Mouse (Mus musculus): Measurements from ENCODE around the gene Eif4a2. TPM values are rescaled to one million over a fixed set of nuclear protein-coding genes. Genes with fewer than 3 reads are reported as not detected.
A peak's percentile ranks its signal among the peaks of the same experiment; 100 is the strongest.
"Not testable (repeated sequence)": the region's sequence is repeated elsewhere in the genome, so short reads cannot be mapped to it uniquely, and the experiment has no call there.

Eif4a2 gene
- polyA plus RNA-seq (2014; fragmentation: Nextera tagmentation; extraction: Ambion mirVana), result 210 and 232 TPM in 2 replicates

DNA sequence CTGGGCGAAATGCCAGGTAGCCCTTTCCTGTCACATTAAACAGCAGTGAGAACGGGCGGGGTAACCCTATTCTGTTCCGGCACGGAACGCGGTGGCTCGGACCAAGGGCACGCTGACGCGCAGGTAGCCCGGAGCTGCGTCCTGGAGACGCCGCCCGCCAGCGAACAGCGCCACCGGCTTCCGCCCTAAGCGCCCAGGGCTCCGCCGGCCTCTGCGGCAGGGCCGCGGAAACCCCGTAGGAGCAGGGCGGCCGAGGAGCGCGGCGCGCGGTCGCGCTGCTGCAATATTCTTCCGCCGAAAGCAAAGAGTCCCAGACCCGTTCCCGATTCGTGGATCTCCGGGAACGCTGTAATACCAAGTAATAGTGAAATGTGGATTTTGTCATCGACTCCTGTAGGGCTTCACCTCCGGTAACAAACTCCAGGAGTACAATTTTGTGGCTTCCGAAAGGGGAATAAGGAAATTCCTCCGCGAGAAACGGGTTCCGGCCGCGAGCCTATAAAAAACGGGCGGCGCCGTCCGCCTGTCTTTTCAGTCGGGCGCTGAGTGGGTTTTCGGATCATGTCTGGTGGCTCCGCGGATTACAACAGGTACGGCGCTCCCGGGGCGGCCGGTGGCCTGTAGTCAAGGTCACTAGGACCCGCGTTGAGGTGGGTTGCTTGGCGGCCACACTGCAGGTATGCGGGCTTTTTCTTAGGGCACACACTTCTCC is at the start of gene Eif4a2:
TSS of gene Eif4a2 (plus strand) at position 214 of the 712 bp plus-strand sequence.
- H3K27me3 ChIP-seq (ENCODE audit: control insufficient read depth, insufficient read depth, low read length), result no peaks in the 10 kb centered on the region
- H3K4me3 ChIP-seq (ENCODE audit: low read depth, low read length), result peak within 1 kb of the TSS; percentile 83
- H3K4me2 ChIP-seq, result peak within 1 kb of the TSS; percentile 80
- H3K9me3 ChIP-seq (ENCODE audit: control insufficient read depth, low read length), result no peaks in the 10 kb centered on the region
- peaks cover 21% of the 10 kb centered on the region for H3K36me3 ChIP-seq (ENCODE audit: control insufficient read depth, insufficient read depth, low read length)
- peak within 1 kb of the TSS; percentile 100 for H3K9ac ChIP-seq (ENCODE audit: low read length)
- under 1% methylated on average over 71 of the region's 71 CpGs for WGBS
- peak; percentile 100 for DNase-seq (ENCODE audit: low spot score, missing footprints)
- peaks cover 18% of the 10 kb centered on the region for H3K4me1 ChIP-seq (ENCODE audit: control insufficient read depth, insufficient read depth, low read length)
- ATAC-seq (ENCODE audit: low FRiP score), result peak; percentile 93
- peak within 1 kb of the TSS; percentile 92 for H3K27ac ChIP-seq (ENCODE audit: low read depth, low read length)

- H3K27ac ChIP-seq (ENCODE audit: low read depth, low read length); ATAC-seq (ENCODE audit: low FRiP score): not testable (repeated sequence)
These were observed 49.4 kb upstream of the Eif4a2 start, which contains the start of gene Kng1 for GRCm38 (mm10) chr16:23057668-23058447. TSS of gene Kng1 (plus strand) at chr16:23057865.

DNA sequence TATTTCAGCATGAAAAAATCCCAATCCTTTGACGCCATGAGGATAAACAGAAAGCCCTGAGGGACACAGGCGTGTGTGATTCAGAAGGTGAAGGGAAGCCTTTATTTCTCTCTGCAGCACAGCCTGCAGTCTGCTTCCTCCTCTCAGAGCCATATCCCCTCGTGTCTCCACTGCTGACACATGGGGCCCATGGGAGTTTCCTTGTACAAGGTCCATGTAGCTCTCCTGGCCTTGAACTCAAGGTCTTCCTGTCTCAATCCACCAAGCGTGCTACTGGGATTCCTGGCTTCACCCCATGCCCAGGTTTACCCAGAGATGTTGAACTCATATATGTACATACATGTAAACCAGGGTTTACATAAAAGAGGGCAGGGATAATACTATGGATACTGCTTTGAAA is 47.6 kb upstream of the Eif4a2 start:
- H3K4me3 ChIP-seq (ENCODE audit: low read depth, low read length); H3K36me3 ChIP-seq (ENCODE audit: control insufficient read depth, insufficient read depth, low read length); H3K27me3 ChIP-seq (ENCODE audit: control insufficient read depth, insufficient read depth, low read length); H3K4me2 ChIP-seq; H3K27ac ChIP-seq (ENCODE audit: low read depth, low read length); H3K9me3 ChIP-seq (ENCODE audit: control insufficient read depth, low read length); H3K4me1 ChIP-seq (ENCODE audit: control insufficient read depth, insufficient read depth, low read length); H3K9ac ChIP-seq (ENCODE audit: low read length); DNase-seq (ENCODE audit: low spot score, missing footprints); ATAC-seq (ENCODE audit: low FRiP score): not testable (repeated sequence)
- WGBS, result 67% methylated on average over 4 of the region's 4 CpGs

More at GRCm38 (mm10) chr16:23057668-23058447, 49.4 kb upstream of the Eif4a2 start, which contains the start of gene Kng1:
- not testable (repeated sequence) for H3K4me3 ChIP-seq (ENCODE audit: low read depth, low read length); H3K4me1 ChIP-seq (ENCODE audit: control insufficient read depth, insufficient read depth, low read length); H3K4me2 ChIP-seq; H3K36me3 ChIP-seq (ENCODE audit: control insufficient read depth, insufficient read depth, low read length); H3K9me3 ChIP-seq (ENCODE audit: control insufficient read depth, low read length); H3K9ac ChIP-seq (ENCODE audit: low read length); DNase-seq (ENCODE audit: low spot score, missing footprints); H3K27me3 ChIP-seq (ENCODE audit: control insufficient read depth, insufficient read depth, low read length)
- 84% methylated on average over 1 of the region's 1 CpGs for WGBS

- H3K27ac ChIP-seq (ENCODE audit: low read depth, low read length); H3K4me2 ChIP-seq; H3K36me3 ChIP-seq (ENCODE audit: control insufficient read depth, insufficient read depth, low read length); H3K9ac ChIP-seq (ENCODE audit: low read length); H3K9me3 ChIP-seq (ENCODE audit: control insufficient read depth, low read length); DNase-seq (ENCODE audit: low spot score, missing footprints); H3K27me3 ChIP-seq (ENCODE audit: control insufficient read depth, insufficient read depth, low read length); H3K4me1 ChIP-seq (ENCODE audit: control insufficient read depth, insufficient read depth, low read length); H3K4me3 ChIP-seq (ENCODE audit: low read depth, low read length); ATAC-seq (ENCODE audit: low FRiP score): not testable (repeated sequence)
- WGBS, result 77% methylated on average over 5 of the region's 5 CpGs
These were observed 46.4 kb upstream of the Eif4a2 start for GRCm38 (mm10) chr16:23060781-23061325.

DNA sequence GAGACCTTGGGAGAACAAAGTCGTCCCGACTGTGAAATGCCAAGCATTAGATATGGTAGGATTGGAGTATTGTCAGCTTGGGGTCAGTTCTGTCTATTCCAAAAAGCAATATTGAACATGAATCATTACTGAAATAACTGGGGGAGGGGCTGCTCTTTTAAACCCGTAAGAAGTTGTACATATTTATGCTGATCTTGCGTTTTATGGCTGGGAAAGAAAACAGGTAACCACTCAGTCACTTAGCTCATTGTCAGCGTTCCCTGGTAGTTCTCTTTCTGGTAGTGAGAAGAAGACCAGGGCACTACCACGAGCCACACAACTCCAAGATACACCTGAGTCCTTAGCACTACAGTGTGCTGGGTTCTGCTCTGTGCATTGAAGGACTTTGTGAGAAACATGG is 29.7 kb upstream of the Eif4a2 start:
- not testable (repeated sequence) for H3K27me3 ChIP-seq (ENCODE audit: control insufficient read depth, insufficient read depth, low read length); H3K4me2 ChIP-seq; H3K27ac ChIP-seq (ENCODE audit: low read depth, low read length); H3K4me1 ChIP-seq (ENCODE audit: control insufficient read depth, insufficient read depth, low read length); H3K9ac ChIP-seq (ENCODE audit: low read length); ATAC-seq (ENCODE audit: low FRiP score); DNase-seq (ENCODE audit: low spot score, missing footprints); H3K9me3 ChIP-seq (ENCODE audit: control insufficient read depth, low read length); H3K4me3 ChIP-seq (ENCODE audit: low read depth, low read length); H3K36me3 ChIP-seq (ENCODE audit: control insufficient read depth, insufficient read depth, low read length)
- 85% methylated on average over 6 of the region's 6 CpGs for WGBS

- not testable (repeated sequence) for H3K4me2 ChIP-seq; H3K36me3 ChIP-seq (ENCODE audit: control insufficient read depth, insufficient read depth, low read length); H3K27ac ChIP-seq (ENCODE audit: low read depth, low read length); ATAC-seq (ENCODE audit: low FRiP score); H3K9me3 ChIP-seq (ENCODE audit: control insufficient read depth, low read length); H3K4me3 ChIP-seq (ENCODE audit: low read depth, low read length); DNase-seq (ENCODE audit: low spot score, missing footprints); H3K4me1 ChIP-seq (ENCODE audit: control insufficient read depth, insufficient read depth, low read length); H3K27me3 ChIP-seq (ENCODE audit: control insufficient read depth, insufficient read depth, low read length); H3K9ac ChIP-seq (ENCODE audit: low read length)
- WGBS, result 79% methylated on average over 8 of the region's 8 CpGs
These were observed 20.1 kb upstream of the Eif4a2 start for GRCm38 (mm10) chr16:23087159-23087558.

- 48% methylated on average over 4 of the region's 4 CpGs for WGBS
- not testable (repeated sequence) for H3K9ac ChIP-seq (ENCODE audit: low read length); H3K4me3 ChIP-seq (ENCODE audit: low read depth, low read length); H3K27me3 ChIP-seq (ENCODE audit: control insufficient read depth, insufficient read depth, low read length); DNase-seq (ENCODE audit: low spot score, missing footprints); H3K9me3 ChIP-seq (ENCODE audit: control insufficient read depth, low read length); H3K4me2 ChIP-seq; ATAC-seq (ENCODE audit: low FRiP score); H3K36me3 ChIP-seq (ENCODE audit: control insufficient read depth, insufficient read depth, low read length); H3K4me1 ChIP-seq (ENCODE audit: control insufficient read depth, insufficient read depth, low read length); H3K27ac ChIP-seq (ENCODE audit: low read depth, low read length)
These were observed 19.5 kb upstream of the Eif4a2 start for GRCm38 (mm10) chr16:23087712-23088111.

DNA sequence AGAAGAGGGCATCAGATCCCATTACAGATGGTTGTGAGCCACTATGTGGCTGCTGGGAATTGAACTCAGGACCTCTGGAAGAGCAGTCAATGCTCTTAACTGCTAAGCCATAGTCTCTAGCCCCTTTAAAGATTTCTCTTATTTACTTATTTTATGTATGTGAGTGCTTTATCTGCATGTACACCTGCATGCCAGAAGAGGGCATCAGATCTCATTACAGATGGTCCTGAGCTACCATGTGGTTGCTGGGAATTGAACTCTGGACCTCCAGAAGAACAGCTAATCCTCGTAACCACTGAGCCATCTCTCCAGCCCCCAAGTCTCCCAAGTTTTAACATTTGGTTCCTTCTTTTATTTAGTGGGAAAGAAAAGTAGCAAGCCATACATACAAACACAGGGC is 18.8 kb upstream of the Eif4a2 start:
- not testable (repeated sequence) for H3K9ac ChIP-seq (ENCODE audit: low read length); DNase-seq (ENCODE audit: low spot score, missing footprints); ATAC-seq (ENCODE audit: low FRiP score); H3K27ac ChIP-seq (ENCODE audit: low read depth, low read length); H3K36me3 ChIP-seq (ENCODE audit: control insufficient read depth, insufficient read depth, low read length); H3K4me2 ChIP-seq; H3K4me3 ChIP-seq (ENCODE audit: low read depth, low read length); H3K4me1 ChIP-seq (ENCODE audit: control insufficient read depth, insufficient read depth, low read length); H3K9me3 ChIP-seq (ENCODE audit: control insufficient read depth, low read length); H3K27me3 ChIP-seq (ENCODE audit: control insufficient read depth, insufficient read depth, low read length)
- WGBS, result 88% methylated on average over 1 of the region's 1 CpGs

- not testable (repeated sequence) for H3K4me2 ChIP-seq; H3K4me1 ChIP-seq (ENCODE audit: control insufficient read depth, insufficient read depth, low read length); H3K36me3 ChIP-seq (ENCODE audit: control insufficient read depth, insufficient read depth, low read length); H3K27me3 ChIP-seq (ENCODE audit: control insufficient read depth, insufficient read depth, low read length); DNase-seq (ENCODE audit: low spot score, missing footprints); ATAC-seq (ENCODE audit: low FRiP score); H3K9me3 ChIP-seq (ENCODE audit: control insufficient read depth, low read length); H3K9ac ChIP-seq (ENCODE audit: low read length); H3K4me3 ChIP-seq (ENCODE audit: low read depth, low read length); H3K27ac ChIP-seq (ENCODE audit: low read depth, low read length)
These were observed 15.9 kb upstream of the Eif4a2 start for GRCm38 (mm10) chr16:23091345-23091744.
